Mouse (Mus musculus) heart, postnatal 14 days (tissue): Measurements from ENCODE around the gene Dus1l. TPM values are rescaled to one million over a fixed set of nuclear protein-coding genes. Genes with fewer than 3 reads are reported as not detected.
"Not testable (repeated sequence)": the region's sequence is repeated elsewhere in the genome, so short reads cannot be mapped to it uniquely, and the experiment has no call there.

Source experiments
- DNase-seq, 2 experiments: peaks; one replicate each; pipeline ENCODE4 v3.0.0; 2021 to 2022
- intact Hi-C: fragments of 180-260 bp; cut with DNase I; formaldehyde crosslinking; loops from one replicate; pipeline ENCODE4 v1.15.1; 2025
- long read RNA-seq, 2 experiments: library from polyadenylated mRNA; stranded (forward); transcript quantifications; one replicate each; pipeline ENCODE4 v2.0.0; 2021
- total RNA-seq, 2 experiments: library from RNA; stranded (reverse); gene quantifications; 2 replicates each; pipeline ENCODE4 v1.2.3; 2021

Gene Dus1l
- total RNA-seq, result 10 to 100 TPM; 31.2 to 34.1 TPM
- long read RNA-seq, experiment 1, partial matches to known transcripts, result 64 of 79 reads
- long read RNA-seq, experiment 1, other reads (novel, unspliced or antisense), result 15 of 79 reads
- long read RNA-seq, experiment 2, partial matches to known transcripts, result 31 of 70 reads
- long read RNA-seq, experiment 2, other reads (novel, unspliced or antisense), result 39 of 70 reads

DNA sequence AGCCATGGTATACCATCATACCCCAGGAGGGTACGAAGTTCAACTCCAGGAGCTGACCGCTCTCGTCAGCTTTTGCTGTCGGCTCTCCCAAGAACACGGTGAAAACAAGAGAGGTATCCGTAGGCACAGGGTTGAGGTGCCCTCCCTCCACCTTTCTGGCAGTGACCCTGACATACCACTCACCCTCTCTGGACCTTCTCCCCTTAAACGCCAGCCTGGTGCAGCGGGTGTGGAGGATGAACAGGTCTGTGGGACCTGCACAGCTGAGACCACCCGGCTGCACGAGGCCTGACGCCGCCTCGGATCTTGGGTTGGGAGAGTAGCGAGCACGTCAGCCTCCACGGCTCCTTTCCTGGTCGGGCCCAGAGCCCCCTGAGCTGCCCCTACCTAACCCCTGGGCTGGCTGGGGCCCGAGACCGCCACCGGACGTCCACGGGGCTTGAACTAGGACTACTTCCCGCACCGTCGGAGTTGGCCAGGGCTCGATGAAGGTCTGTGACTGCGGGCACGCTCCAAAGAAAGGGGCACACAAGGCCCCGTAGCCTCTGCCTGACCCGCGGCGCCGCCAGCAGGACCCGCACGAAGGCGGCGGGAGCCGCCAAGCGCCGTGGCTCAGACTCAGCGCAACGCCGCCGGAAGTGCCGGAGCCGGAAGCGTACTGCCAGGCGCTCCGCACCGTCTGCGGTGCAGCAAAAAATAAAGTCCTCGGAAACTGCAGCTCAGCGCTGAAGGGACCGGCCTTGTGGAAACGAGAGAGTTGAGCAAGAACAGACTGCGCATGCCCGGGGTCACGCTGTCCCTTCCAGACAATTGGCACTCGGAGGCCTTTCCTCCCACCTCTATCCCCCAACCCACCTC lies at the start of gene Dus1l:
Gene Dus1l, minus strand, starts transcription at position 648 of the 858 bp plus-strand sequence.
- intact Hi-C loops, result loop anchor here (5.0 kb wide), 1 partner anchor 174 kb away; no protein-coding TSS in a partner anchor
- DNase-seq, result peak; percentile 98 to 99

DNA sequence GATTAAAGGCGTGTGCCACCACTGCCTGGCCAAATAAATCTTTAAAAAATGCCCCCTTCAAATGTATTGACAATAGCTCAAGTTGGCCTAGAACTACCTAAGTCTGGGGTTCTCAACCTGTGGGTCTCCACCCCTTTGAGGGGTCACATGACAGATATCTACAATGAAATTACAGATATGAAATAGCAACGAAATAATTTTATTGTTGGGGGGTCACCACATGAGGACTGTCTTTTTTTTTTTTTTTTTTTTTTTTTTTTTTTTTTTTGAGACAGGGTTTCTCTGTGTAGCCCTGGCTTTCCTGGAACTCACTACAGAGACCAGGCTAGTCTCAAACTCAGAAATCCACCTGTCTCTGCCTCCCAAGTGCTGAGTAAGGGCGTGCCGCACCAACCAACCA lies 48.1 kb upstream of the Dus1l start:
- DNase-seq, result no peak
- intact Hi-C loops, result no loop called here

DNA sequence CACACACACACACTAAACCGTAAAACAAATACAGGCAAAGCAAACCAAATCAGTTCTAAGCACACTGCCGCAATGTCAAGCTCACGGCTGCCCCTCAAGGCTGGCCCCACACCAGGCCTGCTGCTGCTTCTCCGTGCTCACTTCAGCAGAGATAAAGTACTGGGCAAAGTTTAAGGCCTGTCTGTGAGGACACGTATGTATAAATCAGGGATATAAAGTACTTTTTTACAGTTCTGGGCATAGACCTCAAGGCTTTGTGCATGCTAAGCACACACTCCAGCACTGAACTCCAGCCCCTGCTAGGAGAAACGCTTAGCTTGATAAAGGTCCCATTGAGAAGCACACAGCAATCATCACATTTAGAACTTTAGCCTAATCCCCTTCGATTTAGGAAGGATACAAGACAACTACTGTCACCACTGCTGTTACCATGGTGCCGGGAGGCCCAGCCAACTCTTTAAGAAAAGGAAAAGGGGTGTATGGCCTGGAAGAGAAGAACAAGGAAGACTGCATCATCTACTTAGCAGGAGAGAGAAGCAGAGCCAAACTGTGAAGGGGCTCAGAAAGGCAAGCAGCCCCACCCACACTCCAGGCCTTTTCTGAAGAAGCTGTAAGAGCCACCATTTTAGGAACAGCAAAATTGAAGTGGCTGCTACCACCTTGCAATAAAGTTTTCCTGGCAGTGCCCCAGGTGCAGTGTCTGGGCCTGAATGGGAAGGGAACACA lies 37.5 kb upstream of the Dus1l start:
- no peak for DNase-seq
- intact Hi-C loops, result no loop called here

DNA sequence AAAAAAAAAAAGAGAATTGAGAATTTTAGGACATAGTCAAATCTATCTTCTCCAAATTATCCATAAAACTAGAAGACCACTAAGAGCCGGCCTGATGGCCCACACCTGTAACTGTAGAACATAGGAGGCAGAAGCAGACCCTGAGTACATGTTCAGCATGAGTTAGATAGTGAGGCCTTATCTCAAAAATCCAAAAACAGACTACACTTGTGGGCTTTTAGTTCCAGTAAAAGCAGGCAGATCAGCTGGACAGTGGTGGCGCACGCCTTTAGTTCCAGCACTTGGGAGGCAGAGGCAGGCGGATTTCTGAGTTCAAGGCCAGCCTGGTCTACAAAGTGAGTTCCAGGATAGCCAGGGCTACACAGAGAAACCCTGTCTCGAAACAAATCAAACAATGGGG lies 36.8 kb upstream of the Dus1l start:
- intact Hi-C loops, DNase-seq: not testable (repeated sequence)

DNA sequence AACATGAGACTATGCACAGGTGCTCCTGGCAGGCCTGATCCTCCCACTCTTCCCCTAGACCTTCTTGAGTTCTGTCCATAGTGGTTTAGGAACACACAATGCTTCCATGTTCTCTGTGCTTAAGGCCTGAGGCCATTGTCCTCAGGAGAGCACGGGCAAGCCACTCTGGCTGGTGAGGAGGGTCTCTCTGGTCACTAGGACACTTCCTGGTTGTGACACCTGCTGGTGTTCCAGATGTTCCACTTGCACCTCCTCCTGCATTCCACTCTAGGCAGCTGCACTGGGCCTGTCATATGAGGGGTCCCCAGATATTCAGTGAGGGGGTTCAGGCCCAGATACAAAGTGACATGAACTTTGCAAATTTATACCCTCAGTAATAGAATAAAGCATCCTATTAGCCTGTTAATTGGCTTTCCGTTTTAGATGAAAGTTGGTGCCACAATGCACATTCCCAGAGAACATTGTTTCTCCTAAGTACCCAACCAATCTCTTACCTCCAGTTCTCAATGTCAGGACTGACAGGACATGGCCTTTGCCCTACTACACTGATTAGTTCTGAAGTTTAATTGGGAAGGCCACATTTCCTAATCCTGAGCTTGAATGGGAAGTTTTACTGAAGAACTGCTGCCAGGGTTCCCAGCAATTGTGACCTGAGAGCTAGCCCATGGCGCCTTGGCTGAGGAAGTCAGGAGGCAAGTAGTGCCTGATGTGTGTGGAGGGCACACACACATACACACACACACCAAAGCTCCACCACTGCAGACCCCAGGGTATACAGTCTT lies 35.6 kb upstream of the Dus1l start:
- intact Hi-C loops, result no loop called here
- DNase-seq, result no peak

DNA sequence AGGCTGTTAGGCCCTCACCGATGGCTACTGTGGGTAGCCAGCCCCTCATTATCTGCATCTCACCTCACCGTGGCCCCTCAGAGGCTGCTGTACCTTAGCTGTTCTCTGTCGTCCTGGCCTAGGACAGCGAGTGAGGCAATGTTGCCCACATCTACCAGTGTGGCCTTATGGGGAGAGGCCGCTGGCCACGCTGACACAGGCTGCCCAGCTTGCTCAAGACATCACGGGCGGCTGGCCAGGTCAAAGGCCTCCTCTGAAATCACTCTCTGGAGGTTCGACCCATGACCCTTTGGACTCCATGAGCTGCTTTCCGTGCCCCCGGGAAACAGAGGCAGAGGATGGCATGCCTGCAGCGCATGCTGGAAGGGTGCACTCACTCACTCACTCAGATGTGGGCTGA lies 34.5 kb upstream of the Dus1l start:
- intact Hi-C loops, result no loop called here
- DNase-seq, result no peak

DNA sequence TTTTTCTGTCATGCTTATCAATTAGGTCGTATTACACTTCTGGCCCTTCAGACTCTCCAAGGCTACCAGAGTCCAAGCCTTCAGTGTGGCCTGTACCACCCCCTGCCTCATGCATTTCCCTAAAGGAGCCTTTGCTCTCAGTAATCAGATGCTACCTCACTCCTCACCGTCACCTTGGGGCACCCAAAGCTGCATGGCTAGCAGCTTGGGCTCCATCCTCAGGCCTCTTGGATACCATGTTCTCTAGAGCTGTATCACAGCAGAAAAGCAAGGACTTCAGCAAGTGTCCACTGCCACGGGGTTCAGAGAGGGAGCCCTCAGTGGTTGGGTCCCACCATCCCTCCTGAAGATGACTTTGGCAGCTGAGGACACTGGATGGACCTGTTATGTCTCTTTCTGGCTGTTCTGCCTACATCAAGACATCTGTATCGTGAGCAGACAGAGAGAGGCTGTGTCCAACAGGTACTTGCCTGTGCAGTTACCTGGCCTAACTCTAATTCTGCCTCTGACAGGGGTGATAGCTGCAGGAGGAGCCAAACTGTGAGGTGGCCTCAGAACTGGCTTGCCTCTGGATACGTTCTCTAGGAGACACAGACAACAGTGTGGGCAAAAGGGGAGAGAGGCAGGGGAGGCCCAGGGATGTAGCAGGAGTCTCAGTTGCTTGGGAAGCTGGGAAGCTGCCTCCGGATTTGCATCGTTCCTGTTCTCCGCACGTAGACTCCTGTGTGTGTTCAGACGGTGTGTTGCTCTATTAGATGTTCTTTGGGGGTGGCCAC lies 33.7 kb upstream of the Dus1l start:
- intact Hi-C loops, result no loop called here
- DNase-seq, result no peak

DNA sequence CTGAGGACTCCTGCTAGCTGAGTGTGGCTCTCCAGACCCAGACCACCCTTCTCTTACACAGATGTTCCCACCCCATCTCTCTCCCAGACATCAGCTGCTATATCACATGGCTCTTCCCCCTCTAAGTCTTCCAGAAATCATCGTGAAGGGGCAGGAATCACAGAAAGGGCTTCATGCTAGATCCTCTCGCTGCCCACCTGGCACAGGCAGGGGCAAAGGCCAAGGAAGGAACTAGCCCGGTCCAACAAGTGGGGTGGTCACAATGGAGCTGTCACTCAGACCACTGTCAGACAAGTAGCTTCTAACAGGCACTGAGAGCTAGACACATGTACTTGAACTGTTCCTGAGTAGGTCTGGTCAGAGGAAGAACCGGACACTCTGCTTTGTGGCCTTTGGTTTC lies 32.2 kb upstream of the Dus1l start:
- intact Hi-C loops, result no loop called here
- no peak for DNase-seq

DNA sequence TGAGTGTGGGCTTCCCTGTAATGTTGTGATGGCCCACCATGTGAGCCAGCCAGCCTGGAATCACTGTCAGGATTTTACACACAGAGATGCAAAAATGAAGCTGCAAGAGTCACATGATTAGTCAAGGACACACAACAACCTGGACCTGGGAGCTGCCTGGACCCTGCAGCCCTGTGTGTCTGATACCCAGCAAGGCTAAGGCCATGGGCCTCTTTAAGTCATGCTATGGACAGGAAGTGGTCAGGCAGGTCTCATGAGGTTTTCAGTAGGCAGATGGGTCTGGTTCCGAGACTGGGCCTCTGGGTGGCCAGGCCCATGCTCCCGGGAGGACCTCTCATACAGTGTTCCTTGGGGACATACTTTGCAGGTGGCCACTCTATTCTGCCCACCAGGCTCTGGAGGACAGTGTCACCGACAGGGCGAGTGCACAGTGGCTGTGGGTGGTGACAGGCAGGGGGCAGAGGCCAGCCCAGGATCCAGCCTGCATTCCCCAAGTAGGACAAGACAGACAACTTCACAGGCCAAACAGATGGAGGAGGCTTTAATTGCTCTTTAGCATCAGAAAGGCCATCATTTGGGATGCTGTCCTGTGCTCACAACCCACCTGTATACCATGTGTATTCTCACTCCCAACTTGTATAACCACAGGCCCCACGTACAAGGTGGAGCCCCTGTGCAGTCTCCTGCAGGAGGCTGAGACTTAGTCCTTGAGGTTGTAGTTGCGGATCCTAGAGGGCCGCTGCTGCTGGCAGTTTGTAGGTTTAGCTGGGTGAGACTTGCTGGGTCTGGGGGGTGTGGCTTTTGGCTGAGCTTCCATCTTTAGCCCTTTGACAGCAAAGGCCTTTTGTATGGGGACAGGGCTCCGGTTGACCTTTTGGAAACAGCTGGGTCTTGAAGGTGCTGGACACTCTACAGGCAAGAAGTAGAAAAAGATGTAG lies 30.1 kb upstream of the Dus1l start:
- intact Hi-C loops, result no loop called here
- DNase-seq, result no peak

DNA sequence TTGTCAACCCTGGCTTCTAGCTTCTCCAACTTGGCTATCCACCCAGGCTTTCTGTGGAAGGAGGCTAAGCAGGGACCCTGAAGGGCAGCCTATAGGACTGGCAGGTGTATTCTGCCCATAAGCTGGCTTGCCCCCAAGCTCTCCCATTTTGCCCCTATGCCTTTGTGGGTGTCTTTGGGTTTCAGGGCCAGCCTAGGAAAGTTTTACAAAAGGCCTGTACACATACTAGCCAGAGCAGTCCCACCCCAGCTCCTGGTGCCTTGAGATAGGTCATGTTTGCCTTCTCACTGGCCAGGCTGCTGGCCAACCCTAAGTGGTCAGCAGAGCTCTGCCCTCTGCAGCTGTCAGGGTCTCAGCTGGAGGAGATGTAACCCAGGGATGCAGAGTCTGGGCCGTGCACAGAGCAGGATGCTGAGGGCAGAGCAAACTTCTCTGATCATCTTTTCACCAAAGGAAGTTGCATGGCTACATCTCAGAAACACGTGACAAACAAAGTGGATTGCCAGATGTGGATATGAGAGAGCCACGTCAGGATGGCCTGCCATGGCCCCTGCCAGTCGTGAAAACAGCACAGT lies 29.2 kb upstream of the Dus1l start:
- DNase-seq, result peak in 1 of 2 experiments; percentile 22
- intact Hi-C loops, result loop anchor here (2.0 kb wide), 1 partner anchor 165 kb away; the partner anchor contains the start of gene Csnk1d

DNA sequence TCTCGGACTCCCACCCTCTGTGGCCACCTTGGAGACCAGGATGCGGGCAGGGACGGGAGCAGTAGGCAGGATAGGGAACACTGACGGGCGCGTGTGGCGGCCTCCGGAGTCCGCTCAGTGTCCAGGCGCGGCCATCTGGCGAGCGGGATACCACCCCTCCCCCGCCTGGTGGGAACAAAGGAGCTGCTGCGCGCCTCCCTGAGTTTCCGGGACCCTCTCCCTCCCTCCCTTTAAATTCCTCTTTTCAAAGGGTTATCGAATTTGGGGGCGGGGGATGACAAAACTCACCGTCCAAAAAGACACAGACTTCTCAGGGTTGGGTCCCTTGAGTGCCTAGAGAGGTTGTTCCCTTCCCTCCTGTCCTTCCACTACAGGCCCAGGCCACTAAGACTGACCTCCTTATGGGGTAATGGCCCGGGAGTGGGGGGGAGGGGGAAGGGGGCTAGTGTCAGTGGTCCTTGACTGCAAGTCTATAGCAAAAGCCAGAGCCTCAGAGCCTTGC lies 28.6 kb upstream of the Dus1l start:
- intact Hi-C loops, result loop anchor here (2.0 to 5.0 kb wide), 2 partner anchors 77 to 166 kb away; partner anchors contain the start of gene Csnk1d
- no peak for DNase-seq

DNA sequence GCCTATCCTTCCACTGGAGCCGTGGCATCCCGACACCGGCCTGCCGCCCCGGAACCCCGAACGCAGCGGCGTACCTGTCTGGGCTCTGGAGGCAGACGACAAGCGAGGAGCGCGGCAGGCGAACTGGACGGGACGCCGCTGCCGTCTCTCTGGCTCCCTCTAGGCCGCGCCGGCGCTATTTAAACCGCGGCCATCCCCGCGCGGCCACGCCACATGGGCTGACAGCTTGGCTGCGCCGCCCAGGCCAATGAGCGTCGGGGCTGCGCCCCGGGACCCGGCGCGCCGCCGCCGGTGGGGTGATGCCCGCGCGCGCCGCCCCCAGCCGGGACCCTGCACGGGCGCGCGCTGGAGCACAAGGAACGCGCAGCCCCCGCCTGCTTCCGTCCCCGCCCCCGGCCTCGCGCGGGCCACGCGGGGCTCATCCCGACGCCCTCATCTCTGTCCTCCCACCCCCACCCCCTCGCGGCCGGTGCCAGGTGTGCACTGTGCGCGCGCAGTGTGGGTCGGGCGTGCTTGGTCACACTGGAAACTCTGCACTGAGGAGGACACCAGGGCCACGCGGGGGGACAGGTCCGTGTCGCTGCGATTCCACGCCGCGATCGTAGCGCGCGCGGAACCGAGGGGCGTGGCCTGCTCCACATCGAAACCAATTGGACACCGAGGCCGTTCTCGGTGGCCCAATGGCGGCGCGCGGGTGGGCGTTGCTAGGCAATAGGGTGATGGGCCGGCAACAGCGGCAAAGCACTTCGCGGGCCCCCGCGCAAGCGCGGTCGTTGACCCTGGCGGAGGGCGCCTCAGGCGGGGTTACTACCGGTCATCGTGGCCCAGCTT lies 28.0 kb upstream of the Dus1l start, which contains the start of gene Fasn:
Gene Fasn, minus strand, starts transcription at position 592 of the 831 bp plus-strand sequence.
- DNase-seq, result peak; percentile 96
- intact Hi-C loops, result loop anchor here (2.0 to 5.0 kb wide), 2 partner anchors 78 to 167 kb away; partner anchors contain the start of gene Csnk1d

DNA sequence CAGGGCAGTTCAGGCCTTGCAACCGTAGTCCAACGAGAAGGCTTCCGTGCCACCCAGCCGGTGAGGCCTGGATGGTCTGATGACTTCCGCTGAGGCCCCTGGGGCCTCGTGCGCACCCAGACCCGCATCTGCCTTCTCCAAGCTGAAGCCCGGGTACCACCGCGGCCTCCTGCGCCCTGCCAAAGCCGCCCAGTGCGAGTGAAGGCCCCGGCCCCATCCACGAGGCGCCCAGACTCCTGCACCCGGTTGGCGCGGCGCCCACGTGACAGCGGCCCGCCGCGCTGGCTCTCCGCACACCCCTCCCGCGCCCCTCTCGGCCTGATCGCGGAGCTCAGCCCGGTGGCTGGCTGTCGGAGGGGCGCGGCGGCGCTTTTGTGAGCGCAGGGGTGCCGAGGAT lies 27.3 kb upstream of the Dus1l start:
- no peak for DNase-seq

DNA sequence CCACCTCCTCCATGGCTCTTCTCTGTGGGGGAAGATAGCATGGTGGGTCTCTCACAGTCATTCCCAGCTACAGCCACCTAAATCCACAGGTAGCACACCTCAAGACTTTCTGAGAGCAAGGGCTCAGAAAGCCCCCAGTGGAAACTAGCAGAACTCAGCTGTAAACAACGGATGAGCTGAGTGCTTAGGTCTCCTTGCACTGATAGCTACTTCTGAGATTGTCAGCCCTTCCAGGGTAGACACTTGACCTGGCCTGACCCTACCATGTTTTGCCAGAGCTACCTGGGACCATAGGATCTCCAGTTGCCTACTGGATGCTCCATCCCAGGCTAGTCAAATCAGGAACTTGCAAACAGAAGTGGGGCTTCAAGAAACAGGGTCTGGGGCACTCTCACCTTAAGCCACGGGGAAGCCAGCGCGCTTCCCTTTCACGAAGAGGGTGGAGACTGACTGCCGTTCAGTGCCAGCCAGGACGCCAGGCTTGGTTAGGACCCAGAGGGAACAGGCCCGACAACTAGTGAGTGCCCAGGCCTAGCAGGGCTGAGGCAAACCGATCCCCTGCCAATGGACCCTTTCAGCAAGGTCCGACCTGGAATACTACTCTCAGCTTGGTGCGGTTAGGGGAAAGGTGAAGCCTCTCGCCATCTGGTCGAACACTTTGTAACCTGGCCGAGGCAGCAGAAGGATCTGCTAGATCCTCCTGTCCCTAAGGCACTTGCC lies 26.8 kb upstream of the Dus1l start:
- DNase-seq, result peak; percentile 20 to 28
- intact Hi-C loops, result loop anchor here (5.0 kb wide), 1 partner anchor 79 kb away; no protein-coding TSS in a partner anchor

More for the DNA sequence above, 27.3 kb upstream of the Dus1l start:
- intact Hi-C loops, result loop anchor here (5.0 kb wide), 1 partner anchor 79 kb away; no protein-coding TSS in a partner anchor

DNA sequence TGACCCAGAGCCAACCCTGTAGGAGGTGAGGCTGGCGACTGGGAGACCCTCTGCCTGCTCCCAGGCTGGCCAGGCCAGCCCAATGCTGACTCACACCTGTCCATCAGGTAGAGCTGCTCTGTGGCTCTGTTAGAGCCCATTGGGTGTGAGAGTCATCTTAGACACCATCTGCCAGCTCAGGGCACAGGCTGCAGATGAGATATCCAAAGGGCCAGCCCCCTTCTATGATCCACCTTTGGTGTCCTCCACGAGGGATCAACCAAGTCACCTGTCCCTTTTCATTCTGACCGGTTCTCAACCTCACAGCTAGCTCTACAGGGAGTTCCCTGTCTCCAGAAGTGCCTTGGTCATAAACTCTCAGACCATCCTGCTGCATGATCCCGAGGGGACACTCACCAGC lies 26.1 kb upstream of the Dus1l start:
- no peak for DNase-seq
- intact Hi-C loops, result loop anchor here (5.0 kb wide), 1 partner anchor 80 kb away; no protein-coding TSS in a partner anchor
